Mouse (Mus musculus): ENCODE measurements around the gene Coro7.

DNA sequence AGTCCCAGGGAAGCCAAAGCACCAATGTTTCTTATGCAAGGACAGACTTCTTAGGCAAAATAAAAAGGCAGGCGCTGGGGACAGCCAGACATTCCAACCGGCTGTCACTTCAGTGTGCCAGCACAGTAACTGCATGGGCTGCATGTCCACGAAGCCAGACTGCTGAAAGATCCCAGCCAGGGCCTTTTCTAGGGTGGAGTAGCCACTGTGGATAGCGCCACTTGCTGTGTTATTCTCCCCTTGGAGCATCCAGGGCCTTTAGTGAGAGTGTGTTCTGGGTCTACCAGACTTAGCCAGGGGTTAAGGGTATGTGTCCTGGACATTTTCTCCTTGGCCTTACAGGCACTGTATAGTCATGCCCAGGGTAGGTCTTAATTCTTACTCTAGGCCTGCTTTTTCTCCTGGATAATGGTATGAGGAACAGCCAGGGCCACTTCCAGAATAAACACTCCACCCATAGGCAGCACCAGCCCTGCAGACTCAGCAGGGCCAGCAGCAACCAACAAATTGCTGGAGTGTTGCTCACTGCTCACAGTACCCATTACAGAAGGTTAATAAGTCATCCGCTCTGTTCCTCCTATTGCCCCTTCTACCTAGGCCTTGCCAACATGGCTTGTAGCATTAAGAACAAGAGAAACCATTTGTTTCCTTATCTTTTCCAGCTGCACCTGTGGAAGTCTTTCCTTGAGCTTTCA, 91.9 kb downstream of the Coro7 start:
- TF ChIP-seq POLR2A (IDR thresholded peaks at IDR 0.05; ENCODE audit: insufficient read depth, low read length) (no peak), CTCF (IDR thresholded peaks at IDR 0.05; ENCODE audit: low read depth, low read length) (no peak), EP300 (IDR thresholded peaks at IDR 0.05; ENCODE audit: insufficient read depth, low read depth, low read length) (no peak)
